Mouse (Mus musculus) thymus, postnatal 0 days (tissue): Measurements from ENCODE around the gene Rasip1. TPM values are rescaled to one million over a fixed set of nuclear protein-coding genes. Genes with fewer than 3 reads are reported as not detected.

ENCODE experiments used
- DNase-seq: peaks from one replicate; pipeline ENCODE4 v3.0.0-alpha.2; 2015; ENCODE audit warnings: low spot score
- polyA plus RNA-seq: library from polyadenylated mRNA; unstranded; fragments of >200 nt; fragmentation: Nextera tagmentation; extraction: Ambion mirVana; gene quantifications from 2 replicates; pipeline ENCODE4 v1.2.1, GENCODE M21; 2015

Rasip1 gene
- polyA plus RNA-seq, 1 experiment from 2014 or later, result 4.4 TPM

GRCm38 (mm10) chr7:45682144-45683126 is 55.1 kb downstream of the Rasip1 start:
- peak; percentile 90 for DNase-seq

- DNase-seq, result peak; percentile 14
Measured at GRCm38 (mm10) chr7:45683396-45684050, 56.2 kb downstream of the Rasip1 start, which contains the start of gene Ntn5. Gene Ntn5 (plus strand): TSS chr7:45684022.

GRCm38 (mm10) chr7:45685811-45686210 is 58.5 kb downstream of the Rasip1 start:
- DNase-seq, result no peak

- DNase-seq, result no peak
Measured at GRCm38 (mm10) chr7:45686841-45687240, 59.6 kb downstream of the Rasip1 start.

Other genes starting within 250 kb of the Rasip1 start
- 198 and 222 TPM in 2 replicates for gene Snrnp70, start 231.7 kb upstream of the Rasip1 start, polyA plus RNA-seq
- 0.14 and 0.34 TPM in 2 replicates for gene Kcna7, start 221.8 kb upstream of the Rasip1 start, polyA plus RNA-seq
- 3.9 and 4.2 TPM in 2 replicates for gene Ntf5, start 213.8 kb upstream of the Rasip1 start, polyA plus RNA-seq
- not detected in 2 replicates for gene Lhb, start 206.7 kb upstream of the Rasip1 start, polyA plus RNA-seq
- gene Gys1, start 192.6 kb upstream of the Rasip1 start, polyA plus RNA-seq, result 9.4 and 10.5 TPM in 2 replicates
- gene Ruvbl2, start 189.4 kb upstream of the Rasip1 start, polyA plus RNA-seq, result 129 and 143 TPM in 2 replicates
- gene Ftl1, start 167.6 kb upstream of the Rasip1 start, polyA plus RNA-seq, result 3,702 and 3,772 TPM in 2 replicates
- 177 and 178 TPM in 2 replicates for gene Bax, start 160.6 kb upstream of the Rasip1 start, polyA plus RNA-seq
- 2.6 and 2.8 TPM in 2 replicates for gene Tulp2, start 145.6 kb upstream of the Rasip1 start, polyA plus RNA-seq
- gene Gm45808, start 140.7 kb upstream of the Rasip1 start, polyA plus RNA-seq, result not detected in 2 replicates
- 1.1 and 1.5 TPM in 2 replicates for gene Dhdh, start 138.7 kb upstream of the Rasip1 start, polyA plus RNA-seq
- gene Nucb1, start 117.1 kb upstream of the Rasip1 start, polyA plus RNA-seq, result 110 and 111 TPM in 2 replicates
- 16.2 and 17.2 TPM in 2 replicates for gene Ppp1r15a, start 101.2 kb upstream of the Rasip1 start, polyA plus RNA-seq
- 3.3 and 4.6 TPM in 2 replicates for gene Plekha4, start 101.2 kb upstream of the Rasip1 start, polyA plus RNA-seq
- 1.1 and 1.2 TPM in 2 replicates for gene Hsd17b14, start 72.6 kb upstream of the Rasip1 start, polyA plus RNA-seq
- 86.5 and 87.3 TPM in 2 replicates for gene Bcat2, start 57.3 kb upstream of the Rasip1 start, polyA plus RNA-seq
- 17.5 and 20.5 TPM in 2 replicates for gene Fgf21, start 12.0 kb upstream of the Rasip1 start, polyA plus RNA-seq
- gene Fut1, start 10.2 kb upstream of the Rasip1 start, polyA plus RNA-seq, result 1.4 and 3.2 TPM in 2 replicates
- gene Izumo1, start 5.7 kb upstream of the Rasip1 start, polyA plus RNA-seq, result 0.08 and 0.16 TPM in 2 replicates
- gene Mamstr, start 12.5 kb downstream of the Rasip1 start, polyA plus RNA-seq, result 1.6 and 1.9 TPM in 2 replicates
- gene Fut2, start 38.9 kb downstream of the Rasip1 start, polyA plus RNA-seq, result 0.44 and 0.52 TPM in 2 replicates
- gene Ntn5, start 56.5 kb downstream of the Rasip1 start, polyA plus RNA-seq, result 0.73 and 0.76 TPM in 2 replicates
- 0.30 and 0.53 TPM in 2 replicates for gene Sec1, start 66.9 kb downstream of the Rasip1 start, polyA plus RNA-seq
- 0.35 and 0.36 TPM in 2 replicates for gene Car11, start 72.4 kb downstream of the Rasip1 start, polyA plus RNA-seq
- 10.6 and 13.4 TPM in 2 replicates for gene Dbp, start 77.6 kb downstream of the Rasip1 start, polyA plus RNA-seq
- gene Rpl18, start 88.0 kb downstream of the Rasip1 start, polyA plus RNA-seq, result 1,315 and 1,426 TPM in 2 replicates
- gene Sphk2, start 90.5 kb downstream of the Rasip1 start, polyA plus RNA-seq, result 19.8 and 21.8 TPM in 2 replicates
- gene Fam83e, start 93.7 kb downstream of the Rasip1 start, polyA plus RNA-seq, result 0.50 and 0.66 TPM in 2 replicates
- not detected in 2 replicates for gene Spaca4, start 98.3 kb downstream of the Rasip1 start, polyA plus RNA-seq
- not detected in 2 replicates for gene Lmtk3, start 156.2 kb downstream of the Rasip1 start, polyA plus RNA-seq
- gene Sult2b1, start 157.2 kb downstream of the Rasip1 start, polyA plus RNA-seq, result 4.1 and 5.8 TPM in 2 replicates
- 96.3 and 98.0 TPM in 2 replicates for gene Cyth2, start 187.1 kb downstream of the Rasip1 start, polyA plus RNA-seq
- gene Kcnj14, start 197.3 kb downstream of the Rasip1 start, polyA plus RNA-seq, result 0.10 and 0.31 TPM in 2 replicates
- gene Grwd1, start 203.5 kb downstream of the Rasip1 start, polyA plus RNA-seq, result 48.7 and 50.8 TPM in 2 replicates
- gene Kdelr1, start 245.3 kb downstream of the Rasip1 start, polyA plus RNA-seq, result 35.8 and 38.7 TPM in 2 replicates